Mouse (Mus musculus) midbrain, postnatal 0 days (tissue): Measurements from ENCODE around the gene Timp3. TPM values are rescaled to one million over a fixed set of nuclear protein-coding genes. Genes with fewer than 3 reads are reported as not detected.
"Not testable (repeated sequence)": the region's sequence is repeated elsewhere in the genome, so short reads cannot be mapped to it uniquely, and the experiment has no call there.

ENCODE experiments used
- ATAC-seq: fragments of 200-750 bp; cut with Nextera tagmentation; 2 replicates; pipeline ENCODE4 v1.8.0; 2017; ENCODE audit warnings: moderate number of reproducible peaks, mild to moderate bottlenecking, moderate TSS enrichment, moderate library complexity; ENCODE audit not compliant: low FRiP score
- DNase-seq: peaks from one replicate; pipeline ENCODE4 v3.0.0-alpha.2; 2015; ENCODE audit warnings: low spot score
- H3K27ac ChIP-seq: fragments of 300-500 bp; sonication (generic); 2 replicates; pipeline ENCODE4 v1.5.1; 2014; ENCODE audit warnings: low read depth, mild to moderate bottlenecking, low read length, mixed read lengths
- H3K27me3 ChIP-seq: fragments of 300-500 bp; sonication (generic); 2 replicates; pipeline ENCODE4 v1.6.1; 2014; ENCODE audit warnings: low read length, control low read depth, mixed read lengths; ENCODE audit not compliant: insufficient read depth
- H3K36me3 ChIP-seq: fragments of 300-500 bp; sonication (generic); 2 replicates; pipeline ENCODE4 v1.6.1; 2014; ENCODE audit warnings: low read length, control low read depth, mixed read lengths; ENCODE audit not compliant: insufficient read depth
- H3K4me1 ChIP-seq: fragments of 300-500 bp; sonication (generic); 2 replicates; pipeline ENCODE4 v1.6.1; 2014; ENCODE audit warnings: mild to moderate bottlenecking, control low read depth, antibody characterized with exemption, low read length, mixed read lengths; ENCODE audit not compliant: insufficient read depth
- H3K4me2 ChIP-seq: fragments of 300-500 bp; sonication (generic); 2 replicates; pipeline ENCODE4 v1.6.1; 2014; ENCODE audit warnings: low read depth, mild to moderate bottlenecking, low read length, mixed read lengths; ENCODE audit not compliant: poor library complexity, severe bottlenecking
- H3K4me3 ChIP-seq: fragments of 300-500 bp; sonication (generic); 2 replicates; pipeline ENCODE4 v1.5.1; 2014; ENCODE audit warnings: low read depth, mild to moderate bottlenecking, low read length, moderate library complexity
- H3K9ac ChIP-seq: fragments of 300-500 bp; sonication (generic); replicated peaks from 2 replicates; pipeline ENCODE4 v1.6.1; 2014; ENCODE audit warnings: mild to moderate bottlenecking, low read length, moderate library complexity, mixed read lengths; ENCODE audit not compliant: poor library complexity, severe bottlenecking
- H3K9me3 ChIP-seq: fragments of 300-500 bp; sonication (generic); 2 replicates; pipeline ENCODE4 v1.6.1; 2016; ENCODE audit warnings: low read length, control low read depth
- CTCF ChIP-seq: IDR thresholded peaks from 2 replicates; pipeline ENCODE4 v1.5.1; 2016; ENCODE audit warnings: antibody characterized with exemption, mild to moderate bottlenecking
- WGBS: fragments of 180-500 bp; shearing (Covaris S2); extraction: QIAGEN DNeasy Blood & Tissue Kit; methylation state at CpG from one replicate; pipeline ENCODE4 v1.1.7; 2014; 5-methylcytosine and 5-hydroxymethylcytosine counted together
- polyA plus RNA-seq: library from polyadenylated mRNA; unstranded; fragments of >200 nt; fragmentation: Nextera tagmentation; extraction: Ambion mirVana; gene quantifications from 2 replicates; pipeline ENCODE4 v1.2.1, GENCODE M21; 2015
- total RNA-seq: library from RNA; depleted of rRNA; stranded (reverse); fragments of >200 nt; gene quantifications from 2 replicates; pipeline ENCODE4 v1.2.3, GENCODE M21; 2014

Timp3 gene
- total and polyA plus RNA-seq, 2 experiments from 2014 or later = 47.3 to 105 TPM

DNA sequence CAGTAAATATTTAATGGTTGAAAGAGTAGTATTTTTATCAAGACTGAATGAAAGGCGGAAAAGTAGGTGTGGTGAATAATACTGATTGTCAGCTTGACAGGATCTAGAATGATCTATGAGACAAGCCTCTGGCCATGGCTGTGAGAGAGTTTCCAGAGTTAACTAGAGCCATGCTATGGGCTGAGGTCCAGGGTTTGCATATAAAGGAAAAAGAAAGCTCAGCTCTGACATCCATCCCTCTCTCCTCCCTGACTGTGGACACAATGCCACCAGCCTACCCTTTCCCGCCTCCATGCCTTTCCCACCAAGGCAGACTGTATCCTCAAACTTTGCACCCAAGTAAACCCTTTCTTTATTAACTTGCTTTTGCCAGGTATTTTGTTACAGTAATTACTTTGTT, 73.9 kb downstream of the Timp3 start:
- ATAC-seq (no peak), DNase-seq (no peak)
- 81% methylated on average over 2 of the region's 2 CpGs for WGBS
- Histone ChIP-seq H3K27me3 (no peaks in the 10 kb centered on the region), H3K4me3 (no peak overlapping the region), H3K27ac (no peak overlapping the region), H3K4me2 (no peak overlapping the region), H3K36me3 (no peaks in the 10 kb centered on the region), H3K9me3 (no peaks in the 10 kb centered on the region), H3K4me1 (no peaks in the 10 kb centered on the region), H3K9ac (no peak overlapping the region)
- TF ChIP-seq CTCF = no peak

DNA sequence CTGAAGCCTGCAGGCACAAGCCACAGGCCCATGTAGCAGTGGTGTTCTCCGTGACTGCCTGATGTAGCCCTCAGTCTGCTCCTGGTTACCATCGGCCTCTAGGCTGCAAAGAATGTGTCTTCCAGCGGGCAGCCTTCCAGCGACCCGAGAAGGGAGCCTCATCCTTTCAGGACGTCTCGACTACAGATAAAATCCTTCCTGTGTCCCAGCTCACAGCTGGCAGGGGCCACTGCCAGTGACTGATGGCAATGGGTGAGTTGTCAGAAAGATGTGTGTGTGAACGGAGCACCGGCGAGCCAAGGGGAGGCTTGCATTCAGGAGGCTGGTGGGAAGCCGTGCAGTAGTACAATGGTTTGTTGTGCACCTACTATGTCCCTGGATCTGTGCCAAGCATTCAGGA, 75.7 kb downstream of the Timp3 start:
- DNase-seq (peak; percentile 84), ATAC-seq (peak; percentile 85)
- Histone ChIP-seq H3K9ac (no peak overlapping the region), H3K27ac (no peak overlapping the region; the same call in 1 of the 2 replicates), H3K4me3 (no peak overlapping the region), H3K4me1 (no peaks in the 10 kb centered on the region), H3K36me3 (no peaks in the 10 kb centered on the region), H3K9me3 (no peaks in the 10 kb centered on the region), H3K27me3 (no peaks in the 10 kb centered on the region), H3K4me2 (no peak overlapping the region)
- 67% methylated on average over 11 of the region's 11 CpGs for WGBS
- TF ChIP-seq CTCF = no peak

DNA sequence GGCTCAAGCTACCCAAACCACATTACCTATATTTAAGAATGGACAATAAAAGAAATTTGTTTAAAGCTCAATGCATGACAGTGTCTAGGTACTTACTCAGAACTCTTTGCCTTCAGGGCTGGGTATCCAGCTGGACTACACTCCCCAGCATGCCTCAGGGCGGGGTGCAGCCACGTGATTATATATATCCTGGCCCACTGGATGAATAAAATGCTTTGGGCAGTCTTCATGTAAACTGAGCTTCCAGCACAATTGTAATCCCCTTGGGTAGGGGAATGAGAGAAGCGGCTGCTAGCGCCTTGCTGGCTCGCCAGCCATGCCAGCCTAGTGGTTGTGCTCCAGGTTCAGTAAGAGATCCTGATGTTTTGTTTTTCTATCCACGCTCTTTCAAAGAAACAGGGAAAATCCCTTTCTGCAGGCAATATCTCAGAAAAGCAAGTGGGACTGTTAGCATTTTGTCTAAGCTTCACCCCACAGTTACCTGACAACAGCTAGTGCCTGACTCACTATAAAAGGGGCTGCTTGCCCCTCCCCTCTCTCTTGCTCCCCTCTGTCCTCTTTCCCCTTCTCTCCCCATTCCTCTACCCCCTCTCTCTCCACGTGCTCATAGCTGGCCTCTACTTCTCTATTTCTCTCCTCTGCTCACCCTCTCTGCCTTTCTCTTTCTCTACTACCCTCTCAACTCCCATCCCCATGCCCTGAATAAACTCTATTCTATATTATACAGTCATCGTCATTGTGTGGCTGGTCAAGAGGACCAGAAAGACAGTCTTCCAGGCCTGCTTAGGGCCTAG, 76.4 kb downstream of the Timp3 start:
- no peak overlapping the region for H3K4me2 ChIP-seq
- WGBS = 44% methylated on average over 8 of the region's 8 CpGs
- no peaks in the 10 kb centered on the region for H3K9me3 ChIP-seq
- ATAC-seq (peak; percentile 72), DNase-seq (peak; percentile 50)
- H3K27ac ChIP-seq = peak overlapping the region; percentile 51; the same call in 1 of the 2 replicates
- no peaks in the 10 kb centered on the region for H3K4me1 ChIP-seq
- no peak overlapping the region for H3K9ac ChIP-seq
- no peak for TF ChIP-seq CTCF
- no peak overlapping the region for H3K4me3 ChIP-seq
- no peaks in the 10 kb centered on the region for H3K36me3 ChIP-seq
- no peaks in the 10 kb centered on the region for H3K27me3 ChIP-seq

DNA sequence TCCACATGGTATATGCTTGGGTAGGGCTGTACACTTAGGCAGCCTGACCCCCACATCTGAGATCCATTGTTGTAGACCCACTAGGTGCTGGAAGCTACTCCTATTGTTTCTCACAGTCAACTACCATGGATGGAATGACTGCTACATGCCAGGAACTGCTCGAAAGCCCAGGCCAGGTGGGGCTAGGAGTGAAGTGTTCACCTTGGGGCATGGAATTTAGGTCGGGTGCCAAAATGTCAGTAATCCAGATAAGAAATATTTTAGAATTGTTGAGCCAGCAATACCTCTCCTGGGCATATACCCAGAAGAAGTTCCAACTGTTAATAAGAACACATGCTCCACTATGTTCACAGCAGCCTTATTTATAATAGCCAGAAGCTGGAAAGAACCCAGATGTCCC, 78.6 kb downstream of the Timp3 start:
- H3K27me3 ChIP-seq, H3K27ac ChIP-seq, H3K4me3 ChIP-seq, H3K4me2 ChIP-seq, H3K36me3 ChIP-seq, DNase-seq, H3K9me3 ChIP-seq, H3K9ac ChIP-seq, H3K4me1 ChIP-seq, ATAC-seq: not testable (repeated sequence)
- 79% methylated on average over 2 of the region's 2 CpGs for WGBS

DNA sequence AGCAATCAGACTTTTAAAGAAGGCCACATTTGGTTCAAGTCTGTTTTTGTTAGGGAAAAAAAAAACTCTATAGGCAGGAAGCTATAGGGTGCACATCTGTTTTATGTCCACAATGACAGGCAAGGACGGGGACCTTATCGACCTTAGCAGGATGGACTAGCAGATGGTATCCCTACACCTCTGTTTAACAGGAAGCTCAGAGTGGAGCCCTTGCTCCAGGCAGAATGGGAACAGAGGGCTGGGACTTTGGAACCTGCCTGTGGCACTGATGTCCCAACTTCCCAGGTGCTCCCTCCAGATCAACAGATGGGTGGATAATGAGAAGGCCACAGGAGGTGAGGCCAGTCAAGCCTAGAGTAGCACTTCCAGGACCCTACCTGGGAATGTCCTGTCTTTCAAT, 80.5 kb downstream of the Timp3 start:
- DNase-seq (no peak), ATAC-seq (no peak)
- Histone ChIP-seq H3K4me1 (no peaks in the 10 kb centered on the region), H3K9ac (no peak overlapping the region), H3K4me2 (no peak overlapping the region), H3K9me3 (no peaks in the 10 kb centered on the region), H3K27me3 (no peaks in the 10 kb centered on the region), H3K36me3 (peaks cover 3% of the 10 kb centered on the region; the same call in 1 of the 2 replicates), H3K4me3 (no peak overlapping the region), H3K27ac (no peak overlapping the region)
- TF ChIP-seq CTCF = no peak
- WGBS = 87% methylated on average over 2 of the region's 2 CpGs

DNA sequence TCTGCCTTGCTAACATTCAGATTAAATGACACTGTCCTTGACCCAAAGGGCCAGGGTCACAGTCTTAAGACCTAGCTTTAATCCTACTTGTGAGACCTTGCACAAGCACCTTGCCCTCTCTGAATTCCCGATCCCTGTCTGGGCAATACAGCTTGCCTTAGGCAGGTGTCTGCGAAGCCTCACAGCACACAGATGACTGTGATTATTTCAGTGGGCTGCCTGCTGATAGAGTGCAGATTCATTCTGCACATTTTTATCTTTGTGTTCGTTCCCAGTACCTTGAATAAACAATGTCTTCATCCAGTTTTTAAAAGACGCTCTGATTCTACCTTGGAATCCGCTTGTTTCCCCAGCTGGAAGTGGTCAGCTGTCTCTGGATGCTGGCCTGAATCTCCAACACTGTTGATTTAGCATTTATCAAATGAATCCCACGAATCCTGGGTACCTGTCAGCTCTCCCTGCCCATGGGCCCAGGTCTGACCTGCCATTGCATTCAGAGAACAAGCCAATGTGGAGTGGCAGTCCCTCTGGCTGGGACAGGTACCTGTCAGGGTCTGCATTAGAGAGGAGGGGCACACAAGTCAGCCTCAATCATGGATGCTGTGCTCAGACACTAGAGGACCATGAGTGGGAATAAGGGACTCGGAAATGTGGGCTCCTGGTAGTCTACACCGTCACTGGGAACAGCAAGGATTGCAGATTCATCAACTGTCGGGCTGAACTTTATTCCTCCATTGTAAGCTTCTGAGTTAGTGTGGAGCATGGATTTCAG, 81.2 kb downstream of the Timp3 start:
- no peak overlapping the region for H3K9ac ChIP-seq
- no peak overlapping the region for H3K4me2 ChIP-seq
- 70% methylated on average over 9 of the region's 9 CpGs for WGBS
- no peaks in the 10 kb centered on the region for H3K4me1 ChIP-seq
- no peak overlapping the region for H3K4me3 ChIP-seq
- ATAC-seq (no peak), DNase-seq (no peak)
- no peaks in the 10 kb centered on the region for H3K9me3 ChIP-seq
- peaks cover 3% of the 10 kb centered on the region; the same call in 1 of the 2 replicates for H3K36me3 ChIP-seq
- no peak overlapping the region for H3K27ac ChIP-seq
- H3K27me3 ChIP-seq = no peaks in the 10 kb centered on the region
- TF ChIP-seq CTCF = no peak
